Mouse (Mus musculus) MEL (cell line): ENCODE measurements around the gene Dlgap1. TPM values are rescaled to one million over a fixed set of nuclear protein-coding genes. Genes with fewer than 3 reads are reported as not detected.

ENCODE experiments used
- DNase-seq: peaks from one replicate; pipeline ENCODE4 v3.0.0; 2011; ENCODE audit warnings: low read depth, low spot score
- H3K27ac ChIP-seq: 2 replicates; pipeline ENCODE4 v1.5.1; 2012; ENCODE audit warnings: low read depth, mild to moderate bottlenecking, control low read depth, low read length, moderate library complexity; ENCODE audit not compliant: control insufficient read depth
- H3K27me3 ChIP-seq, 2 experiments: fragments of 150-350 bp in 1 of 2; sonication (generic) in 1 of 2; 2 replicates each; pipeline ENCODE4 v1.6.1; 2012; ENCODE audit warnings: low read length in 2 of 2, mild to moderate bottlenecking in 2 of 2, improper control_type of control experiment in 1 of 2, moderate library complexity in 1 of 2; ENCODE audit not compliant: insufficient read depth in 2 of 2, control insufficient read depth in 1 of 2
- H3K36me3 ChIP-seq, 2 experiments: 2 replicates each; pipeline ENCODE4 v1.6.1; 2012 to 2014; ENCODE audit warnings: low read length in 2 of 2, improper control_type of control experiment in 1 of 2, inconsistent platforms in 1 of 2, mild to moderate bottlenecking in 1 of 2; ENCODE audit not compliant: insufficient read depth in 2 of 2, control insufficient read depth in 1 of 2
- H3K4me1 ChIP-seq, 2 experiments: fragments of 150-350 bp in 1 of 2; sonication (generic) in 1 of 2; 2 replicates each; pipeline ENCODE4 v1.6.1; 2012; ENCODE audit warnings: low read length in 2 of 2, improper control_type of control experiment in 1 of 2, mild to moderate bottlenecking in 1 of 2; ENCODE audit not compliant: insufficient read depth in 2 of 2, control insufficient read depth in 1 of 2
- H3K4me3 ChIP-seq, 2 experiments: fragments of 150-350 bp in 1 of 2; sonication (generic) in 1 of 2; 2 replicates each; pipeline ENCODE4 v1.5.1; 2012; ENCODE audit warnings: low read depth in 2 of 2, low read length in 2 of 2, mild to moderate bottlenecking in 2 of 2, moderate library complexity in 2 of 2, control low read depth in 1 of 2, improper control_type of control experiment in 1 of 2; ENCODE audit not compliant: control insufficient read depth in 1 of 2, insufficient read depth in 1 of 2
- H3K79me2 ChIP-seq: 2 replicates; pipeline ENCODE4 v1.6.1; 2012; ENCODE audit warnings: mild to moderate bottlenecking, low read length, moderate library complexity; ENCODE audit not compliant: control insufficient read depth, poor library complexity, insufficient read depth
- H3K9ac ChIP-seq: 2 replicates; pipeline ENCODE4 v1.6.1; 2012; ENCODE audit warnings: low read depth, mild to moderate bottlenecking, control low read depth, low read length, moderate library complexity; ENCODE audit not compliant: control insufficient read depth, poor library complexity, severe bottlenecking
- H3K9me3 ChIP-seq: fragments of 150-350 bp; sonication (generic); replicated peaks from 2 replicates; pipeline ENCODE4 v1.6.1; 2012; ENCODE audit warnings: mild to moderate bottlenecking, low read length, improper control_type of control experiment, moderate library complexity; ENCODE audit not compliant: insufficient read depth
- BHLHE40 ChIP-seq: IDR thresholded peaks from 2 replicates; pipeline ENCODE4 v1.6.1; 2012; ENCODE audit warnings: low read depth, mild to moderate bottlenecking, inconsistent platforms, low read length, improper control_type of control experiment, borderline replicate concordance
- CHD1 ChIP-seq: IDR thresholded peaks from 2 replicates; pipeline ENCODE4 v1.6.1; 2012; ENCODE audit warnings: low read depth, mild to moderate bottlenecking, inconsistent platforms, low read length, improper control_type of control experiment
- CHD2 ChIP-seq: IDR thresholded peaks from 2 replicates; pipeline ENCODE4 v1.6.1; 2011; ENCODE audit warnings: low read length, improper control_type of control experiment
- CTCF ChIP-seq, 3 experiments: IDR thresholded peaks in 2 of 3; conservative IDR thresholded peaks in 1 of 3; 2 replicates each; pipeline ENCODE4 v1.5.1; 2011 to 2012; ENCODE audit warnings: low read length in 3 of 3, low read depth in 2 of 3, mild to moderate bottlenecking in 2 of 3, improper control_type of control experiment in 1 of 3, inconsistent platforms in 1 of 3, mixed read lengths in 1 of 3, moderate library complexity in 1 of 3; ENCODE audit not compliant: control insufficient read depth in 1 of 3, insufficient read depth in 1 of 3, poor library complexity in 1 of 3, severe bottlenecking in 1 of 3
- ELF1 ChIP-seq: IDR thresholded peaks from 2 replicates; pipeline ENCODE4 v1.6.1; 2014; ENCODE audit warnings: low read depth, mild to moderate bottlenecking, inconsistent platforms, low read length, improper control_type of control experiment, moderate library complexity
- GATA1 ChIP-seq: IDR thresholded peaks from 2 replicates; pipeline ENCODE4 v1.6.1; 2011; ENCODE audit warnings: low read depth, low read length, improper control_type of control experiment
- MAFK ChIP-seq: IDR thresholded peaks from 2 replicates; pipeline ENCODE4 v1.6.1; 2011; ENCODE audit warnings: low read depth, mild to moderate bottlenecking, low read length, improper control_type of control experiment, borderline replicate concordance
- MAX ChIP-seq: IDR thresholded peaks from 2 replicates; pipeline ENCODE4 v1.6.1; 2011; ENCODE audit warnings: low read length, improper control_type of control experiment
- MAZ ChIP-seq: IDR thresholded peaks from 2 replicates; pipeline ENCODE4 v1.6.1; 2012; ENCODE audit warnings: low read depth, mild to moderate bottlenecking, inconsistent platforms, low read length, improper control_type of control experiment
- MEF2A ChIP-seq: IDR thresholded peaks from 2 replicates; pipeline ENCODE4 v1.6.1; 2014; ENCODE audit warnings: low read depth, mild to moderate bottlenecking, inconsistent platforms, low read length, improper control_type of control experiment; ENCODE audit not compliant: poor library complexity, insufficient replicate concordance, severe bottlenecking; ENCODE audit errors: extremely low read depth
- MXI1 ChIP-seq: IDR thresholded peaks from 2 replicates; pipeline ENCODE4 v1.6.1; 2011; ENCODE audit warnings: mild to moderate bottlenecking, low read depth, low read length, improper control_type of control experiment
- NELFE ChIP-seq: IDR thresholded peaks from 2 replicates; pipeline ENCODE4 v1.6.1; 2011; ENCODE audit warnings: low read depth, low read length, improper control_type of control experiment
- NRF1 ChIP-seq: IDR thresholded peaks from 2 replicates; pipeline ENCODE4 v1.6.1; 2014; ENCODE audit warnings: low read depth, mild to moderate bottlenecking, inconsistent platforms, low read length, improper control_type of control experiment, moderate library complexity; ENCODE audit not compliant: poor library complexity, insufficient read depth, severe bottlenecking
- POLR2A ChIP-seq, 2 experiments: IDR thresholded peaks; 2 replicates each; pipeline ENCODE4 v1.6.1; 2011 to 2012; ENCODE audit warnings: low read length in 2 of 2, mild to moderate bottlenecking in 2 of 2, control low read depth in 1 of 2, improper control_type of control experiment in 1 of 2, low read depth in 1 of 2, moderate library complexity in 1 of 2; ENCODE audit not compliant: control insufficient read depth in 1 of 2, insufficient read depth in 1 of 2, poor library complexity in 1 of 2
- RAD21 ChIP-seq: IDR thresholded peaks from 2 replicates; pipeline ENCODE4 v1.6.1; 2011; ENCODE audit warnings: mild to moderate bottlenecking, low read depth, low read length, improper control_type of control experiment
- RCOR1 ChIP-seq: IDR thresholded peaks from 2 replicates; pipeline ENCODE4 v1.6.1; 2012; ENCODE audit warnings: low read depth, mild to moderate bottlenecking, inconsistent platforms, low read length, improper control_type of control experiment
- SMC3 ChIP-seq: IDR thresholded peaks from 2 replicates; pipeline ENCODE4 v1.6.1; 2011; ENCODE audit warnings: low read depth, low read length, improper control_type of control experiment
- TBP ChIP-seq: IDR thresholded peaks from 2 replicates; pipeline ENCODE4 v1.8.0; 2011; ENCODE audit warnings: low read depth, low read length, improper control_type of control experiment
- TCF12 ChIP-seq: IDR thresholded peaks from 2 replicates; pipeline ENCODE4 v1.6.1; 2014; ENCODE audit warnings: low read depth, mild to moderate bottlenecking, inconsistent platforms, low read length, improper control_type of control experiment, moderate library complexity
- USF2 ChIP-seq, 2 experiments: IDR thresholded peaks; 2 replicates each; pipeline ENCODE4 v1.6.1; 2011 to 2012; ENCODE audit warnings: improper control_type of control experiment in 2 of 2, low read length in 2 of 2, borderline replicate concordance in 1 of 2, inconsistent platforms in 1 of 2, low read depth in 1 of 2, mild to moderate bottlenecking in 1 of 2; ENCODE audit not compliant: insufficient read depth in 1 of 2
- ZC3H11A ChIP-seq: IDR thresholded peaks from 2 replicates; pipeline ENCODE4 v1.6.1; 2012; ENCODE audit warnings: low read depth, mild to moderate bottlenecking, inconsistent platforms, low read length, improper control_type of control experiment
- ZNF384 ChIP-seq: IDR thresholded peaks from 2 replicates; pipeline ENCODE4 v1.6.1; 2012; ENCODE audit warnings: low read depth, mild to moderate bottlenecking, inconsistent platforms, low read length, improper control_type of control experiment
- polyA plus RNA-seq, 2 experiments: library from polyadenylated mRNA; stranded (reverse) in 1 of 2; unstranded in 1 of 2; fragments of >175 nt in 1 of 2; fragments of >200 nt in 1 of 2; gene quantifications; 2 replicates each; pipeline versions ENCODE4 v1.2.1 to v1.2.4; 2012; ENCODE audit warnings: low replicate concordance in 2 of 2, low read depth in 1 of 2; ENCODE audit not compliant: insufficient read length in 2 of 2, insufficient read depth in 1 of 2, missing spikeins in 1 of 2
- total RNA-seq: library from RNA; depleted of rRNA; stranded (reverse); fragments of 300-350 nt; gene quantifications from 2 replicates; pipeline ENCODE4 v1.2.3, GENCODE M21; 2012

Dlgap1 gene
- total and polyA plus RNA-seq, 3 experiments: 0.06 TPM; not detected in 2

DNA sequence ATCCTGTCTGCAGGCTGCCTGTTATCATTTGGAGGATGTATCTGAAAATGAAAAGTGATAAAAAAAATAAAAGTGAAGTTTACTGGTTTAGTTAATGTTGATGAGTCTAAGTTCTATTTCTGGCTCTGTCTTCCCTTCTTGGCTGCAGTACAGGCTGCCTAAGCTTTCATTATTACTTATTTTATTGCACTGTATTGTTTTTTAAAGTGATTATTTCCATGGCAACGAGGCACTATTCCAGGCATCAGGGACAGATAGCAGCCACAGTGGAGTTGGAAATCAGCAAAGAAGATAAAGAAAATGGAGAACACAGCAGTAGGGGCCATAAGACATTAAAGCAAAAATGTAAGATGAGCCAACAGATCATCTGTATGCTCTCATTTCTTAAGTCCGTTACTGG is 66.0 kb downstream of the Dlgap1 start:
- Histone ChIP-seq H3K4me3 (no peak overlapping the region), H3K9ac (no peak overlapping the region), H3K4me1 (no peaks in the 10 kb centered on the region), H3K36me3 (no peaks in the 10 kb centered on the region), H3K9me3 (no peaks in the 10 kb centered on the region), H3K27me3 (no peaks in the 10 kb centered on the region), H3K27ac (no peak overlapping the region), H3K79me2 (no peaks in the 10 kb centered on the region)
- no peak for DNase-seq
- TF ChIP-seq TBP (no peak), NRF1 (no peak), RCOR1 (no peak), CHD2 (no peak)

DNA sequence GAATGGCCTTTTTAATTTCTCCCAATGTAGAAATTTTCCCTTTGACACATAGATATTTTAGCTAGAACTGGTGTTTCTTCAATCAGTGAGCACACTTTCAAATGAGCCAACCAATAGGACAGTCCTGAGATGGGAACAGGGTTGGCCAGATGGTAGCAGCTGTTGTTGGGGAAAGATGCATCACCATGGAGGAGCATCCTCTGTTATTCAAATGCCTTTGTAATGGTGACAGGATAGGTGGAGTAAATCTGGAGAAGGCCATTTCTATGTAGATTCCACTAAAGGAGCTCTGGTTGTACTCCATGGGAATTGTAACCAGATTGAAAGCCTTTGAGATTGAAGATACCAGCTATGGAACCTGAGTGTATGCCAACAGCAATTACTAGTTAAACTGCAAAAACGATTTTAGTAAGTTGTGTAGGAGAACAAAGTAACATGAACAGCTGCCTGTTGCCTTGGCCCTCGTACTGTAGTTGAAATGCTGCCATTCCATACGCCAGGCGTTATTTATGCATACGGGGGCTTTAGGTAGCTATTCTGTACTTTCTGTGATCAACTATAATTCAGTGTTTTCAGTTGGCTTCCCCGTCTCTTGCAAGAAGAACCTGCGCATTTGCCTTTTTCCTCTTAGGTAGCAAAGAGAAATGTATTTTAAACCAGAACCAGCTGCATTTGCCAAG is 72.0 kb downstream of the Dlgap1 start:
- no peaks in the 10 kb centered on the region for H3K79me2 ChIP-seq
- H3K4me3 ChIP-seq: no peak overlapping the region
- H3K36me3 ChIP-seq: no peaks in the 10 kb centered on the region
- no peaks in the 10 kb centered on the region for H3K4me1 ChIP-seq
- no peaks in the 10 kb centered on the region for H3K27me3 ChIP-seq
- H3K27ac ChIP-seq: no peak overlapping the region
- TF ChIP-seq POLR2A (IDR thresholded peaks at IDR 0.05; ENCODE audit: control insufficient read depth in 1 of 2, insufficient read depth in 1 of 2, low read depth in 1 of 2, low read length in 2 of 2, poor library complexity in 1 of 2): no peak
- TF ChIP-seq MAFK: no peak
- TF ChIP-seq NELFE: no peak
- no peak for TF ChIP-seq MXI1
- TF ChIP-seq, all 39 proteins: peak for 0
- no peak overlapping the region for H3K9ac ChIP-seq
- DNase-seq: no peak
- H3K9me3 ChIP-seq: no peaks in the 10 kb centered on the region

DNA sequence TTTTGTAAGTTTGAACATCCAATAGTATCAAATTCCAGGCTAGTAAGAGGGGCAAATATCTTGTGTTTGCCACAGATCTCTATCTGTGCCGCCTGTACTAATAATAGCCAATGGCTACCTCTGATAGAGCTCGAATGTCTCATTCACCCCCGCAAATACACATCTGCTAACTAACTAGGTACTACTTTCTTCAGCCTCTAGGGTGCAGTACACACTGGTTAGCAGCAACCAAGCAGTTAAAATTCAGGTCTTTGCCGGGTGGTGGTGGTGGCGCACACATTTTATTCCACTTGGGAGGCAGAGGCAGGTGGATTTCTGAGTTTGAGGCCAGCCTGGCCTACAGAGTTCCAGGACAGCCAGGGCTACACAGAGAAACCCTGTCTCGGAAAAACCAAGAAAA is 99.4 kb downstream of the Dlgap1 start:
- Histone ChIP-seq H3K36me3 (no peaks in the 10 kb centered on the region), H3K4me1 (no peaks in the 10 kb centered on the region), H3K4me3 (no peak overlapping the region), H3K27ac (no peak overlapping the region), H3K9me3 (no peaks in the 10 kb centered on the region), H3K9ac (no peak overlapping the region), H3K27me3 (no peaks in the 10 kb centered on the region), H3K79me2 (no peaks in the 10 kb centered on the region)
- TF ChIP-seq TBP (no peak), RAD21 (no peak), NELFE (no peak), ZC3H11A (no peak), CTCF (IDR thresholded peaks at IDR 0.05 in 2 of 3, conservative IDR thresholded peaks at IDR 0.05 in 1 of 3; ENCODE audit: control insufficient read depth in 1 of 3, insufficient read depth in 1 of 3, low read depth in 2 of 3, low read length in 3 of 3, poor library complexity in 1 of 3, severe bottlenecking in 1 of 3) (no peak), MEF2A (no peak), RCOR1 (no peak), TCF12 (no peak), GATA1 (no peak), MAFK (no peak), ELF1 (no peak), SMC3 (no peak), USF2 (IDR thresholded peaks at IDR 0.05; ENCODE audit: borderline replicate concordance in 1 of 2, insufficient read depth in 1 of 2, low read depth in 1 of 2, low read length in 2 of 2) (no peak), BHLHE40 (no peak), MAZ (no peak), MAX (no peak), CHD1 (no peak), MXI1 (no peak), ZNF384 (no peak)
- DNase-seq: no peak
